Mouse (Mus musculus): Measurements from ENCODE around the gene Kif5c. TPM values are rescaled to one million over a fixed set of nuclear protein-coding genes. Genes with fewer than 3 reads are reported as not detected.

Gene Kif5c
- 0.05 TPM in 1 of 2 replicates, not detected in the other for total RNA-seq (2017)

- ATAC-seq (replicated peaks; ENCODE audit: low read depth, poor library complexity, severe bottlenecking) = peak; percentile 96
These were observed at the start of gene Kif5c for GRCm38 (mm10) chr2:49618829-49619718. Gene Kif5c (plus strand): TSS chr2:49619298.

GRCm38 (mm10) chr2:49569862-49570777, 49.0 kb upstream of the Kif5c start:
- peak; percentile 50; the same call in 1 of the 2 replicates for ATAC-seq (replicated peaks; ENCODE audit: low read depth, poor library complexity, severe bottlenecking)

- ATAC-seq (replicated peaks; ENCODE audit: low read depth, poor library complexity, severe bottlenecking) = no peak
These were observed 48.4 kb upstream of the Kif5c start for GRCm38 (mm10) chr2:49570778-49571101.

GRCm38 (mm10) chr2:49571159-49571920, 47.8 kb upstream of the Kif5c start:
- ATAC-seq (replicated peaks; ENCODE audit: low read depth, poor library complexity, severe bottlenecking) = no peak

GRCm38 (mm10) chr2:49572111-49572642, 46.9 kb upstream of the Kif5c start:
- no peak for ATAC-seq (replicated peaks; ENCODE audit: low read depth, poor library complexity, severe bottlenecking)

GRCm38 (mm10) chr2:49572684-49573083, 46.4 kb upstream of the Kif5c start:
- no peak for ATAC-seq (replicated peaks; ENCODE audit: low read depth, poor library complexity, severe bottlenecking)

- no peak for ATAC-seq (replicated peaks; ENCODE audit: low read depth, poor library complexity, severe bottlenecking)
These were observed 45.8 kb upstream of the Kif5c start for GRCm38 (mm10) chr2:49573282-49573681.

- no peak for ATAC-seq (replicated peaks; ENCODE audit: low read depth, poor library complexity, severe bottlenecking)
These were observed 38.5 kb upstream of the Kif5c start for GRCm38 (mm10) chr2:49580585-49580984.

GRCm38 (mm10) chr2:49582546-49582945, 36.6 kb upstream of the Kif5c start:
- no peak for ATAC-seq (replicated peaks; ENCODE audit: low read depth, poor library complexity, severe bottlenecking)

- ATAC-seq (replicated peaks; ENCODE audit: low read depth, poor library complexity, severe bottlenecking) = no peak
These were observed 35.8 kb upstream of the Kif5c start for GRCm38 (mm10) chr2:49583311-49583710.

GRCm38 (mm10) chr2:49590450-49590849, 28.6 kb upstream of the Kif5c start:
- ATAC-seq (replicated peaks; ENCODE audit: low read depth, poor library complexity, severe bottlenecking) = no peak

GRCm38 (mm10) chr2:49592926-49593325, 26.2 kb upstream of the Kif5c start:
- no peak for ATAC-seq (replicated peaks; ENCODE audit: low read depth, poor library complexity, severe bottlenecking)

- no peak for ATAC-seq (replicated peaks; ENCODE audit: low read depth, poor library complexity, severe bottlenecking)
These were observed 24.2 kb upstream of the Kif5c start for GRCm38 (mm10) chr2:49594886-49595285.

- no peak for ATAC-seq (replicated peaks; ENCODE audit: low read depth, poor library complexity, severe bottlenecking)
These were observed 22.8 kb upstream of the Kif5c start for GRCm38 (mm10) chr2:49596318-49596717.

- no peak for ATAC-seq (replicated peaks; ENCODE audit: low read depth, poor library complexity, severe bottlenecking)
These were observed 18.9 kb upstream of the Kif5c start for GRCm38 (mm10) chr2:49600021-49600681.

GRCm38 (mm10) chr2:49602791-49603349, 16.2 kb upstream of the Kif5c start:
- no peak for ATAC-seq (replicated peaks; ENCODE audit: low read depth, poor library complexity, severe bottlenecking)

GRCm38 (mm10) chr2:49609611-49610010, 9.5 kb upstream of the Kif5c start:
- ATAC-seq (replicated peaks; ENCODE audit: low read depth, poor library complexity, severe bottlenecking) = no peak

- no peak for ATAC-seq (replicated peaks; ENCODE audit: low read depth, poor library complexity, severe bottlenecking)
These were observed 2.3 kb upstream of the Kif5c start for GRCm38 (mm10) chr2:49616765-49617164.

Measured in common myeloid progenitor, adult 5-6 weeks (primary cell).